Mouse (Mus musculus): ENCODE results near the gene Rnf114.

- TF ChIP-seq CTCF (IDR thresholded peaks at IDR 0.05; ENCODE audit: extremely low read depth, insufficient read length, insufficient replicate concordance, low read depth, low read length) = no peak
- no peak for TF ChIP-seq POLR2A (IDR thresholded peaks at IDR 0.05; ENCODE audit: low read depth, low read length)
Measured at GRCm38 (mm10) chr2:167563035-167563434, 70.6 kb downstream of the Rnf114 start.
